Mouse (Mus musculus): ENCODE results near the gene Rpl36a. TPM values are rescaled to one million over a fixed set of nuclear protein-coding genes. Genes with fewer than 3 reads are reported as not detected.
"Not testable (repeated sequence)": the region's sequence is repeated elsewhere in the genome, so short reads cannot be mapped to it uniquely, and the experiment has no call there.

Gene Rpl36a
- polyA plus RNA-seq (2014; fragmentation: Nextera tagmentation; extraction: Ambion mirVana): 539 and 608 TPM in 2 replicates

DNA sequence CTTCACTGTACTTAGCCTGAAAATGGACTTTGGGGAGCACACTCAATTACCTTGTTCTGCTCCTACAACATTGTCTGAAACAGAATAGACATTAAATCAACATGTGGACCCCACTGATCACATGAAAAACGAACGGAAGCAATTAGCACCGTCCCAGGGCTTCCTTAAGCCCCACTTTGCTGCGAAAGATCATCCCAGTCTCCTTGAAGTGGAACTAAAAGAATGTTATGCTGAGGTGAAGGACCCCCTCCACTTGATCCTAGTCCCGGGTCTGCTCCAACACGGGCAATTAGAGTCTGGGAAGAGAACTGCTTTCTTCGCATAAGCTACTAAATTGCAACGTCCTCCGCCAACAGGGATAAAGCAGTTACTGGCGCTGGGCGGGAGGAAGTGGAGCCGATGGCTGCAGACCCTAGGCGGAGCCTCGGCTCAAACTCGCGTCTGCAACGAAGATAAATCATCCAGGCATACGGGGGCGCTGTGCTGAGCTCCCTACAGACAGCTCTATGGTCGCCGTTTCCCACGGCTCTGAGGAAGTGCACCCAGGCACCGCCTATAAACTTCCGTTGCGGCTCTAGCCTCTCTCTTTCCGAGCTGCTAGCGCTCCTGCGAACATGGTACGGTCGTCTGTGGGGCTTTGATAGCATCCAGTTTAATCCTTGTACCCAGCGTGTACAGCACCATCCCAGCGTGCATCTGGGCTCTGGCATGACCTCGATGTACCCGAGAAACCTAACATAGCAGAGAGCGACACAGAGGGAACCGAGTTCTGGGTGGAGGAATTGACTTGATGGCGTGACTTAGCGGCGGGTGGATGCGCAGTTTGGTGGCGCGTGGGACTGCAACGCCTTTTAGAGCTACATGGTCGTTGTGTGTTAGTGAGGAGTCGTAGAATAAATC, at the start of gene Rpl36a:
Gene Rpl36a (plus strand): TSS at position 552 of the 900 bp plus-strand sequence.
- WGBS: 14% methylated on average over 45 of the region's 45 CpGs

DNA sequence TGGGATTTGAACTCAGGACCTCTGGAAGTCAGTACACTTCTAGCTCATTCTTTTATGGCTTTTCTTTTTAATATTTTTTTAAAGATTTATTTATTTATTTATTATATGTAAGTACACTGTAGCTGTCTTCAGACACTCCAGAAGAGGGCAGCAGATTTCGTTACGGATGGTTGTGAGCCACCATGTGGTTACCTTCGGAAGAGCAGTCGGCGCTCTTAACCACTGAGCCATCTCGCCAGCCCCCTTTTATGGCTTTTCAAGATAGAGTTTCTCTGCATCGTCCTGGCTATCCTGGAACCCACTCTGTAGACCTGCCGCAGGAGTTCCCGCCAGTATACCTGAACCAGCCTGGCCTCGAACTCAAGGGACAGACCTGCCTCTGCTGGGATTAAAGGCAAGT, 45.7 kb upstream of the Rpl36a start:
- not testable (repeated sequence) for H3K27me3 ChIP-seq (replicated peaks; ENCODE audit: control insufficient read depth, insufficient read depth, low read length); H3K9me3 ChIP-seq (ENCODE audit: control insufficient read depth, low read length); H3K27ac ChIP-seq (ENCODE audit: low read depth, low read length); H3K36me3 ChIP-seq (ENCODE audit: control insufficient read depth, insufficient read depth, low read length); H3K4me1 ChIP-seq (replicated peaks; ENCODE audit: control insufficient read depth, insufficient read depth, low read length)
- Histone ChIP-seq H3K9ac (ENCODE audit: low read depth, low read length) (peak overlapping the region; percentile 78), H3K4me3 (ENCODE audit: low read depth, low read length) (peak overlapping the region; percentile 63), H3K4me2 (peak overlapping the region; percentile 58)
- DNase-seq (ENCODE audit: low spot score) (peak; percentile 31), ATAC-seq (replicated peaks; ENCODE audit: low FRiP score) (peak; percentile 54)
- WGBS: 47% methylated on average over 10 of the region's 10 CpGs

More for the DNA sequence above, at the start of gene Rpl36a:
- Histone ChIP-seq H3K4me3 (ENCODE audit: low read depth, low read length) (peak within 1 kb of the TSS; percentile 65), H3K27me3 (replicated peaks; ENCODE audit: control insufficient read depth, insufficient read depth, low read length) (no peaks in the 10 kb centered on the region), H3K36me3 (ENCODE audit: control insufficient read depth, insufficient read depth, low read length) (peaks cover 3% of the 10 kb centered on the region; the same call in 1 of the 2 replicates), H3K4me2 (peak within 1 kb of the TSS; percentile 66), H3K27ac (ENCODE audit: low read depth, low read length) (peak within 1 kb of the TSS; percentile 73), H3K9me3 (ENCODE audit: control insufficient read depth, low read length) (no peaks in the 10 kb centered on the region), H3K9ac (ENCODE audit: low read depth, low read length) (peak within 1 kb of the TSS; percentile 82), H3K4me1 (replicated peaks; ENCODE audit: control insufficient read depth, insufficient read depth, low read length) (no peaks in the 10 kb centered on the region)
- peak; percentile 80 for DNase-seq (ENCODE audit: low spot score)
- peak; percentile 92 for ATAC-seq (replicated peaks; ENCODE audit: low FRiP score)

DNA sequence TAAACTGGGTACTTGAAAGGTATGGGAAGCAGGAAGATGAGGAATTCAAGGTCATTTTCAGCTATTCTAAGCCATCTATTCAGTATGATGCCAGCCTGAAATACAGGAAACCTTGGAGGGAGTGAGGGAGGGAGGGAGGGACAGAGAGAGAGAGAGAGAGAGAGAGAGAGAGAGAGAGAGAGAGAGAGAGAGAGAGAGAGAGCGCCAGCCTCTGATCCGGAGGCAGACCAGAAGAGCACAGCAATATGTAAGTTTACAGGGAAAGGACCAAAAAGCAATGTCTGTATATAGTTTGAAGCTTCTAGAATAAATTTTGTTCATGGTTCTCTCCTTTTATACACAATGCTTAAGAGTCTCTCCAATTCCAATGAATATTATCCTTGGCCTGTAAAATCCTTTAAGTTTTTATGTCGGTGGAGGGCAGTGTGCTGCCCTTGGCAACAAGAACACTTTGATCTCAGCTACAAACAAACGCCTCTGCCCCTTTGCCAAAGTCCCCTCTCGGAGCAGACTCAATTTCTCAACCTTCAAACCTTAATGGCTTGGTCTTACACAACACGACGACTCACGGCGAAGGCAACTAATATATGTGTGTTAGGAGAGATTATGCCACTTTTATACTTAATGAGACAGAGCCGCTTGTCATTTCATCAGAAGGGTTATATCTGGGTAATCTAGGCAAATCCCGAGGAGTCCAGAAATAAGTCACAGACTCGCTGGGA, 44.9 kb upstream of the Rpl36a start:
- peak overlapping the region; percentile 75 for H3K27ac ChIP-seq (ENCODE audit: low read depth, low read length)
- DNase-seq (ENCODE audit: low spot score): no peak
- peak overlapping the region; percentile 63 for H3K4me3 ChIP-seq (ENCODE audit: low read depth, low read length)
- peak overlapping the region; percentile 78 for H3K9ac ChIP-seq (ENCODE audit: low read depth, low read length)
- H3K4me1 ChIP-seq (replicated peaks; ENCODE audit: control insufficient read depth, insufficient read depth, low read length): no peaks in the 10 kb centered on the region
- H3K36me3 ChIP-seq (ENCODE audit: control insufficient read depth, insufficient read depth, low read length): peaks cover 5% of the 10 kb centered on the region; the same call in 1 of the 2 replicates
- no peaks in the 10 kb centered on the region for H3K27me3 ChIP-seq (replicated peaks; ENCODE audit: control insufficient read depth, insufficient read depth, low read length)
- WGBS: 25% methylated on average over 12 of the region's 12 CpGs
- no peaks in the 10 kb centered on the region for H3K9me3 ChIP-seq (ENCODE audit: control insufficient read depth, low read length)
- H3K4me2 ChIP-seq: peak overlapping the region; percentile 58
- no peak for ATAC-seq (replicated peaks; ENCODE audit: low FRiP score)

DNA sequence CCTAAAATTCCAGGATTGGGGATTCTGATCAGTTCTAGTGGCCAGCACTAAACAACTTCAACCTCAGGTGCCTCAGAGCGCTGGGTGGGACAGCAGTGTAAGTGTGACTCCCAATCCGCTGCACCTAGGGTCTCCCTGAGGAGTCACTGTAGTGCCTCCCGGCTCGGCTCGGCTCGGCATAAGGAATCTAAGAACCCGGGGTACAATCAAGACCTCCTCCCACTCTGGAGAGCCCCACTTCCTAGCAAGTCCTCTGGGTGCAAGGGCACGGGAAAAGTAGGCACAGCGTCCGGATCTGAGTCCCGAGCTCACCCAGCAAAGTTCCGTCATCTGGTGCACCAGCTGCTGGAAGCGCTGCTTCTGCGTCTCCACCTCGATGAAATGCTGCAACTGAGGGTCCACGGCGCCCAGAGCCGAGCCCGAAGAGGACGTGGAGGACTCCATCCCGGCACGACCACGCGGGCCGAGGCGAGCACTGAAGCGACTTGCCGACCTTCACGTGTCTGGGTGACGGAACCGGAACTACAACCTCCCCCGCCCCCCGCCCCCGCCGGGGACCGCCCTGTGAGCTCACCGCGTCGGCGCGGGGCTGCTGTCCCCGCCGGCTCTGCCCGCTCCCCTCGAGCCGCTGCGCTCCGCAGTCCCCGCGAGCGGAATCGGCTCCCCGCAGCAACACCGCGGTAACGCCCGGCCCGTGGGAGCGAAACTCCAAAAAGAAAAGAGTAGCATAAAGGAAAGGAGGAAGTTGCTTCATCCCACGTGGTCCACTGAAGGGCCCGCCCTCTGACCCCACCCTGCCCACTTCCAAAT, 44.1 kb upstream of the Rpl36a start, which contains the start of gene Timm8a1:
Gene Timm8a1 (minus strand): TSS at position 721 of the 810 bp plus-strand sequence.
- Histone ChIP-seq H3K27ac (ENCODE audit: low read depth, low read length) (peak within 1 kb of the TSS; percentile 75), H3K4me2 (peak within 1 kb of the TSS; percentile 58), H3K4me3 (ENCODE audit: low read depth, low read length) (peak within 1 kb of the TSS; percentile 63), H3K9ac (ENCODE audit: low read depth, low read length) (peak within 1 kb of the TSS; percentile 78), H3K27me3 (replicated peaks; ENCODE audit: control insufficient read depth, insufficient read depth, low read length) (no peaks in the 10 kb centered on the region), H3K36me3 (ENCODE audit: control insufficient read depth, insufficient read depth, low read length) (peaks cover 5% of the 10 kb centered on the region; the same call in 1 of the 2 replicates), H3K9me3 (ENCODE audit: control insufficient read depth, low read length) (no peaks in the 10 kb centered on the region), H3K4me1 (replicated peaks; ENCODE audit: control insufficient read depth, insufficient read depth, low read length) (no peaks in the 10 kb centered on the region)
- DNase-seq (ENCODE audit: low spot score) (peak; percentile 76), ATAC-seq (replicated peaks; ENCODE audit: low FRiP score) (peak; percentile 90)
- WGBS: 26% methylated on average over 43 of the region's 61 CpGs

DNA sequence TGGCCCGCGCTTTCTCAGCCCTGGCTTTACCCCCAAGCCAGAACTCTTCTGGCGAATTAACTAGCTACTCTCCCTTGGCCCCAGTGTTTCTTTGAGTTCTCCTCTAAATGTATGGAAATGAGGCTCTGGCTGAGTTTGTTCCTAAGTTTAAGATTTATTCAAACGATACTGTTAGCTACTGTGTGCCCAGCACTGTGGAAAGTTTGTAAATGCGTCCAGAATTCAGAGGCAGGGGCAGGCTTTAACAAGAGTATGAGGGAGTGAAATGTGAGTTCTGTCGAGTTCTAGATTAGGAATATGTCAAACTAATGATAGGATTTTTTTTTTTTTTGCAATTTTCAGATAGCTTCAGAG, 43.5 kb upstream of the Rpl36a start:
- 12% methylated on average over 6 of the region's 6 CpGs for WGBS
- H3K9me3 ChIP-seq (ENCODE audit: control insufficient read depth, low read length): no peaks in the 10 kb centered on the region
- no peaks in the 10 kb centered on the region for H3K4me1 ChIP-seq (replicated peaks; ENCODE audit: control insufficient read depth, insufficient read depth, low read length)
- peaks cover under 1% of the 10 kb centered on the region; the same call in 1 of the 2 replicates for H3K36me3 ChIP-seq (ENCODE audit: control insufficient read depth, insufficient read depth, low read length)
- peak overlapping the region; percentile 75 for H3K27ac ChIP-seq (ENCODE audit: low read depth, low read length)
- H3K9ac ChIP-seq (ENCODE audit: low read depth, low read length): peak overlapping the region; percentile 78
- peak; percentile 16 for ATAC-seq (replicated peaks; ENCODE audit: low FRiP score)
- DNase-seq (ENCODE audit: low spot score): no peak
- peak overlapping the region; percentile 52 for H3K4me2 ChIP-seq
- H3K27me3 ChIP-seq (replicated peaks; ENCODE audit: control insufficient read depth, insufficient read depth, low read length): no peaks in the 10 kb centered on the region
- H3K4me3 ChIP-seq (ENCODE audit: low read depth, low read length): peak overlapping the region; percentile 63

DNA sequence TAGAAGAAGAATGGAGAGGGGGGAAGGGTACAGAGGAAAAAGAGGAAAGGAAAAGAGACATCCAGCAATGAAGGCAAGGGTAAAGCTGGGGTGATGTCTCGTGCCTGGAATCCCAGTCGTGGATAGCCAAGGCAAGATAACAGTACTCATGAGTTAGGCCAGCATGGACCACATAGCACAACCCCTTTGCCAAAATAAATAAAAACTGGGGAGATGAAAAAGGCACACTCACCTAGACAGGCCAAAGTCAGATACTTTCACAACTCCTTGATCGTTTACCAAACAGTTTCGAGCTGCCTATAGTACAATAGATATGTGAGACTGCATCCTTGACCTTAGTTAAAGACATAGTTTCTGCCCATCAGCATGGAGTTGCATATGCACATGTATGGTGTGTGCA, 38.1 kb upstream of the Rpl36a start:
- H3K4me2 ChIP-seq: no peak overlapping the region
- no peaks in the 10 kb centered on the region; the same call in 1 of the 2 replicates for H3K36me3 ChIP-seq (ENCODE audit: control insufficient read depth, insufficient read depth, low read length)
- ATAC-seq (replicated peaks; ENCODE audit: low FRiP score) (no peak), DNase-seq (ENCODE audit: low spot score) (no peak)
- H3K4me3 ChIP-seq (ENCODE audit: low read depth, low read length): no peak overlapping the region
- no peak overlapping the region for H3K9ac ChIP-seq (ENCODE audit: low read depth, low read length)
- no peaks in the 10 kb centered on the region for H3K27me3 ChIP-seq (replicated peaks; ENCODE audit: control insufficient read depth, insufficient read depth, low read length)
- H3K4me1 ChIP-seq (replicated peaks; ENCODE audit: control insufficient read depth, insufficient read depth, low read length): no peaks in the 10 kb centered on the region
- H3K27ac ChIP-seq (ENCODE audit: low read depth, low read length): no peak overlapping the region
- WGBS: 82% methylated on average over 4 of the region's 4 CpGs
- H3K9me3 ChIP-seq (ENCODE audit: control insufficient read depth, low read length): no peaks in the 10 kb centered on the region

DNA sequence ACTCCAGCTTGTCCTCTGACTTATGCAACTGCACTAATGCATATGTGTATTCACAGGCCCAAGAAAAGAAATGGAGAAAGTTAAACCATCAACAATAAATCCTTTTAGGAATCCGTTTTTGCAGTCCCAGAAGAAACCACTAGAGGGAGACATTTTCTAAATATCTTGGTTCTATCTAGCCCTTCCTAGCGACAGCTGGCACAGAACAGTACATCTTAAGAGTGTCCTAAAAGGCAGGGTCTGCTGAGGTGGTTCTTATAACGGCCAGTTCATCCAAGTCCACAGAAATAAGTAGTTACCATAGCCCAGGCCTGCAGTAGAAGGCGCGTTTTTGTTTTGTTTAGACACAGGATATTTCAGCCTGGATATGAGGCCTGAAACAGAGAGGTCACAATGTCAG, 34.6 kb upstream of the Rpl36a start:
- Histone ChIP-seq H3K4me3 (ENCODE audit: low read depth, low read length) (no peak overlapping the region), H3K9me3 (ENCODE audit: control insufficient read depth, low read length) (no peaks in the 10 kb centered on the region), H3K27ac (ENCODE audit: low read depth, low read length) (no peak overlapping the region), H3K27me3 (replicated peaks; ENCODE audit: control insufficient read depth, insufficient read depth, low read length) (no peaks in the 10 kb centered on the region), H3K4me2 (no peak overlapping the region), H3K9ac (ENCODE audit: low read depth, low read length) (no peak overlapping the region), H3K4me1 (replicated peaks; ENCODE audit: control insufficient read depth, insufficient read depth, low read length) (no peaks in the 10 kb centered on the region), H3K36me3 (ENCODE audit: control insufficient read depth, insufficient read depth, low read length) (no peaks in the 10 kb centered on the region; the same call in 1 of the 2 replicates)
- ATAC-seq (replicated peaks; ENCODE audit: low FRiP score): no peak
- WGBS: 21% methylated on average over 5 of the region's 5 CpGs
- no peak for DNase-seq (ENCODE audit: low spot score)

DNA sequence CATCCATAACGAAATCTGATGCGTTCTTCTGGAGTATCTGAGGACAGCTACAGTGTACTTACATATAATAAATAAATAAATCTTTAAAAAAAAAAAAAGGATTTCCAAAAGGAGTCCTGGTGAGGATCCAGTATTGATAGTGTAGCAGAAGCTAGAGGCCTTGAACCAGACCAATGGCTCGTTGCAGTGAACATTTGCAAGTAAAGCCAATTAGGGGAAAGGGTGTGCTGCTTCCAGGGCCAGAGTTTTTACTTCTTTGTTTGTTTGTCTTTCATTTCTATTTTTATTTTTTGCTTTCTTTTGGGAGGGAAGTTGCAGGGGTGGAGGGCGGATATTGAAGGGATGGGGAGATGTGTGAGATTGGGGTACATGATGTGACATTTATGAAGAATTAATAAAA, 32.1 kb upstream of the Rpl36a start:
- WGBS: 79% methylated on average over 4 of the region's 4 CpGs
- H3K4me3 ChIP-seq (ENCODE audit: low read depth, low read length): no peak overlapping the region
- no peaks in the 10 kb centered on the region for H3K9me3 ChIP-seq (ENCODE audit: control insufficient read depth, low read length)
- no peaks in the 10 kb centered on the region; the same call in 1 of the 2 replicates for H3K36me3 ChIP-seq (ENCODE audit: control insufficient read depth, insufficient read depth, low read length)
- DNase-seq (ENCODE audit: low spot score) (no peak), ATAC-seq (replicated peaks; ENCODE audit: low FRiP score) (no peak)
- H3K4me1 ChIP-seq (replicated peaks; ENCODE audit: control insufficient read depth, insufficient read depth, low read length): no peaks in the 10 kb centered on the region
- H3K27ac ChIP-seq (ENCODE audit: low read depth, low read length): no peak overlapping the region
- no peaks in the 10 kb centered on the region for H3K27me3 ChIP-seq (replicated peaks; ENCODE audit: control insufficient read depth, insufficient read depth, low read length)
- H3K4me2 ChIP-seq: no peak overlapping the region
- H3K9ac ChIP-seq (ENCODE audit: low read depth, low read length): no peak overlapping the region

All from liver, embryonic 11.5 days (tissue).